Mouse (Mus musculus): ENCODE data around the gene Cxcl13. TPM values are rescaled to one million over a fixed set of nuclear protein-coding genes. Genes with fewer than 3 reads are reported as not detected.

Cxcl13 gene
- 2.8 and 3.2 TPM in 2 replicates for polyA plus RNA-seq (2015; fragmentation: Nextera tagmentation; extraction: Ambion mirVana)

DNA sequence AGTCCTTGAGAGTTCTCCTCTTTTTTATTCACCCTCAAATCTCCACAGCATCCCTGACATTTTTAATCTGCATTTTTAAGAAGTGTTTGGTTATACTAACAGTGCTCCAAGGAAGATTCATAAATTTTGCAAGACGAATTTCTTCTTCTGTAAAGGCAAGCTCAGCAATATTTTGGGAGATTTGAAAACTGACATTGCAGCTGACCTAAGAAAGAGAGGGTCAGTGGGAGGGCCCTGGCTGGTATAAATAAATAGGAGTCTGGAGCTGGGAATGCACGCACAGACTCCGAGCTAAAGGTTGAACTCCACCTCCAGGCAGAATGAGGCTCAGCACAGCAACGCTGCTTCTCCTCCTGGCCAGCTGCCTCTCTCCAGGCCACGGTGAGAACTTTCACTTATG lies at the start of gene Cxcl13:
Gene Cxcl13 (plus strand): TSS at position 301 of the 400 bp plus-strand sequence.
- Histone ChIP-seq H3K4me3 (ENCODE audit: low read depth, low read length) (no peak within 1 kb of the TSS), H3K27me3 (ENCODE audit: control insufficient read depth, insufficient read depth, low read length) (no peaks in the 10 kb centered on the region), H3K4me2 (replicated peaks; ENCODE audit: low read depth) (no peak within 1 kb of the TSS), H3K4me1 (replicated peaks; ENCODE audit: control insufficient read depth, insufficient read depth) (no peaks in the 10 kb centered on the region), H3K9ac (ENCODE audit: low read length) (no peak within 1 kb of the TSS), H3K27ac (replicated peaks) (no peak within 1 kb of the TSS), H3K36me3 (ENCODE audit: control insufficient read depth, insufficient read depth, low read length) (no peaks in the 10 kb centered on the region), H3K9me3 (ENCODE audit: control insufficient read depth, low read length) (no peaks in the 10 kb centered on the region)
- no peak for DNase-seq (ENCODE audit: low spot score)
- 16% methylated on average over 5 of the region's 5 CpGs for WGBS
- TF ChIP-seq CTCF (IDR thresholded peaks at IDR 0.05; ENCODE audit: low read depth) (no peak), EP300 (optimal IDR thresholded peaks at IDR 0.05) (no peak)
- no peak for ATAC-seq (ENCODE audit: low FRiP score, low TSS enrichment)

DNA sequence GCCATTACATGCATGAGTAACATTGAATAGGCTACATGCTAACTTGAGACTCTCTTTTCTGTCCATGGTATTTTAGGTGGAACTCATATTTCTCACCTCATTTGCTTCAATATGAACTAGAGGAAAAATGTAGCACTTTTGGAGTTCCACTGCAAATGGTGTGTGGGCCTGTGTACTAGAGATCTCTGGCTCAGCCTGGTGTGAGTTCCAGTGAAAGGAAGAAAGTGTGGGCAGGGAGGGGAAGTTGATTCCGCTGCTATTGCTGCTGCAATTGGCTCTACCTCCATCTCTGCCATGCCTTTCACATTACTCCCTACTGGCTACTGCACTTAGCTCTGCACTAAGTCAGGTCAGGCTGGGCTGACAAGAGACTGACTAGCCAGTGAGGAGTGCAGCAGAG lies 45.7 kb upstream of the Cxcl13 start:
- H3K4me1 ChIP-seq (replicated peaks; ENCODE audit: control insufficient read depth, insufficient read depth) = no peaks in the 10 kb centered on the region
- H3K9ac ChIP-seq (ENCODE audit: low read length) = no peak overlapping the region
- no peak overlapping the region for H3K4me2 ChIP-seq (replicated peaks; ENCODE audit: low read depth)
- no peaks in the 10 kb centered on the region for H3K27me3 ChIP-seq (ENCODE audit: control insufficient read depth, insufficient read depth, low read length)
- H3K4me3 ChIP-seq (ENCODE audit: low read depth, low read length) = no peak overlapping the region
- no peaks in the 10 kb centered on the region for H3K9me3 ChIP-seq (ENCODE audit: control insufficient read depth, low read length)
- 85% methylated on average over 1 of the region's 1 CpGs for WGBS
- no peak overlapping the region for H3K27ac ChIP-seq (replicated peaks)
- DNase-seq (ENCODE audit: low spot score) = no peak
- no peaks in the 10 kb centered on the region for H3K36me3 ChIP-seq (ENCODE audit: control insufficient read depth, insufficient read depth, low read length)
- TF ChIP-seq CTCF (IDR thresholded peaks at IDR 0.05; ENCODE audit: low read depth) = no peak
- TF ChIP-seq EP300 (optimal IDR thresholded peaks at IDR 0.05) = no peak
- no peak for ATAC-seq (ENCODE audit: low FRiP score, low TSS enrichment)

GRCm38 (mm10) chr5:95918491-95918890 lies 38.3 kb upstream of the Cxcl13 start:
- Histone ChIP-seq H3K9ac (ENCODE audit: low read length) (no peak overlapping the region), H3K27me3 (ENCODE audit: control insufficient read depth, insufficient read depth, low read length) (no peaks in the 10 kb centered on the region), H3K36me3 (ENCODE audit: control insufficient read depth, insufficient read depth, low read length) (no peaks in the 10 kb centered on the region), H3K9me3 (ENCODE audit: control insufficient read depth, low read length) (no peaks in the 10 kb centered on the region), H3K4me3 (ENCODE audit: low read depth, low read length) (no peak overlapping the region), H3K4me1 (replicated peaks; ENCODE audit: control insufficient read depth, insufficient read depth) (no peaks in the 10 kb centered on the region), H3K27ac (replicated peaks) (no peak overlapping the region), H3K4me2 (replicated peaks; ENCODE audit: low read depth) (no peak overlapping the region)
- no peak for DNase-seq (ENCODE audit: low spot score)
- no peak for ATAC-seq (ENCODE audit: low FRiP score, low TSS enrichment)
- 73% methylated on average over 6 of the region's 6 CpGs for WGBS
- TF ChIP-seq EP300 (optimal IDR thresholded peaks at IDR 0.05) = no peak
- no peak for TF ChIP-seq CTCF (IDR thresholded peaks at IDR 0.05; ENCODE audit: low read depth)

- Histone ChIP-seq H3K27me3 (ENCODE audit: control insufficient read depth, insufficient read depth, low read length) (no peaks in the 10 kb centered on the region), H3K4me1 (replicated peaks; ENCODE audit: control insufficient read depth, insufficient read depth) (no peaks in the 10 kb centered on the region), H3K27ac (replicated peaks) (no peak overlapping the region), H3K9ac (ENCODE audit: low read length) (no peak overlapping the region), H3K4me3 (ENCODE audit: low read depth, low read length) (no peak overlapping the region), H3K36me3 (ENCODE audit: control insufficient read depth, insufficient read depth, low read length) (no peaks in the 10 kb centered on the region), H3K9me3 (ENCODE audit: control insufficient read depth, low read length) (no peaks in the 10 kb centered on the region), H3K4me2 (replicated peaks; ENCODE audit: low read depth) (no peak overlapping the region)
- TF ChIP-seq EP300 (optimal IDR thresholded peaks at IDR 0.05) = no peak
- no peak for TF ChIP-seq CTCF (IDR thresholded peaks at IDR 0.05; ENCODE audit: low read depth)
- ATAC-seq (ENCODE audit: low FRiP score, low TSS enrichment) = no peak
- WGBS = 57% methylated on average over 6 of the region's 6 CpGs
- DNase-seq (ENCODE audit: low spot score) = no peak
Observed at GRCm38 (mm10) chr5:95924023-95924422, 32.7 kb upstream of the Cxcl13 start.

DNA sequence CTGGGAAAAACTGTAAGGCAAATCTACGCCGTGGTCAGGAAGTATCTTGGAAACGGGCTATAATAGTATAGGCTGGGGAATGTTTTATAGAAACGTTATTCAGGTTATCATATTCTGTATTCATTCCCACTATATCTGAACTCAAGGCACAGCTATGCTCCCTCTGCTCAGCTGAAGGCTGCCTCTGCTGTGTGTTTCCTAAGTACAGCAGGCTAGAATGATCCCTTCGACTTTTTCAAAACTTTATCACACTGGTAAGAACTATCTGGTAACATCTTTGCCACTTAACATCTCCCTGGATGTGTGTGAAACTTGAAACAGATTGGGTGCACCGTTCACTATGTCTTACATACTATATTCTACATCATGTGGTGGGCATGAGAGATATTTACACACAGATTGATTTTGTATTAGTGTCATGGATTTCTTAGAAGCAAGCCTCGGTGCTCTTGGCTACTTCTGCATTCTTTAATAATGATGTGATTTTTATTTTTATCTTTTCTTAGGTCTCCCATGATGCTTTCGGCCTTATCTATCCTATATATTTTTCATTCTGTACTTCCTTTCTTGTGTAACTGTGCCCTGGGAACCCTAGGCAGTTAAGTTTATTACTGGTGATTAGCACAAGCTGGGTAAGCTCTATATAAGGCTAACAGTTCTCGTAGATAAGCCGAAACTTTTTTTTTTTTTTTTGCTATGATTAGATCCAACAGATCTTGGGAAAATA lies 31.4 kb upstream of the Cxcl13 start:
- no peaks in the 10 kb centered on the region for H3K36me3 ChIP-seq (ENCODE audit: control insufficient read depth, insufficient read depth, low read length)
- no peak overlapping the region for H3K4me3 ChIP-seq (ENCODE audit: low read depth, low read length)
- no peaks in the 10 kb centered on the region for H3K4me1 ChIP-seq (replicated peaks; ENCODE audit: control insufficient read depth, insufficient read depth)
- H3K27ac ChIP-seq (replicated peaks) = no peak overlapping the region
- ATAC-seq (ENCODE audit: low FRiP score, low TSS enrichment) = no peak
- no peaks in the 10 kb centered on the region for H3K27me3 ChIP-seq (ENCODE audit: control insufficient read depth, insufficient read depth, low read length)
- WGBS = 78% methylated on average over 10 of the region's 10 CpGs
- TF ChIP-seq CTCF (IDR thresholded peaks at IDR 0.05; ENCODE audit: low read depth) (no peak), EP300 (optimal IDR thresholded peaks at IDR 0.05) (no peak)
- H3K9me3 ChIP-seq (ENCODE audit: control insufficient read depth, low read length) = no peaks in the 10 kb centered on the region
- DNase-seq (ENCODE audit: low spot score) = no peak
- no peak overlapping the region for H3K4me2 ChIP-seq (replicated peaks; ENCODE audit: low read depth)
- H3K9ac ChIP-seq (ENCODE audit: low read length) = no peak overlapping the region

DNA sequence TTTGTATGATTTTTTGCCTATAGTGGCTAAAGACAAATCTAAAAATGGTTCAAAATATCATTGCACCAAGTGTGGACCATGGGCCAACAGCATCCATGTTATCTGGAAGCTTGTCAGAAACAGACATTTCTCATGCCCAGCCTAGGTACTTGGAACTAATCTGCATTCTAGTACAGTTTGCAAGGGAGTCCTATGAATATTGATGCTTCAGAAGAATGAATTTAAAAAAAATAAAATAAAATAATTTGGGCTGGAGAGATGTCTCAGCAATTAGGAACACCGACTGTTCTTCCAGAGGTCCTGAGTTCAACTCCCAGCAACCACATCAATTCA lies 30.9 kb upstream of the Cxcl13 start:
- Histone ChIP-seq H3K4me2 (replicated peaks; ENCODE audit: low read depth) (no peak overlapping the region), H3K4me3 (ENCODE audit: low read depth, low read length) (no peak overlapping the region), H3K4me1 (replicated peaks; ENCODE audit: control insufficient read depth, insufficient read depth) (no peaks in the 10 kb centered on the region), H3K9me3 (ENCODE audit: control insufficient read depth, low read length) (no peaks in the 10 kb centered on the region), H3K36me3 (ENCODE audit: control insufficient read depth, insufficient read depth, low read length) (no peaks in the 10 kb centered on the region), H3K27me3 (ENCODE audit: control insufficient read depth, insufficient read depth, low read length) (no peaks in the 10 kb centered on the region), H3K9ac (ENCODE audit: low read length) (no peak overlapping the region), H3K27ac (replicated peaks) (no peak overlapping the region)
- 88% methylated on average over 1 of the region's 1 CpGs for WGBS
- DNase-seq (ENCODE audit: low spot score) (no peak), ATAC-seq (ENCODE audit: low FRiP score, low TSS enrichment) (no peak)
- no peak for TF ChIP-seq CTCF (IDR thresholded peaks at IDR 0.05; ENCODE audit: low read depth)
- no peak for TF ChIP-seq EP300 (optimal IDR thresholded peaks at IDR 0.05)
